Mouse (Mus musculus): Measurements from ENCODE around the gene Rab17. TPM values are rescaled to one million over a fixed set of nuclear protein-coding genes. Genes with fewer than 3 reads are reported as not detected.

Rab17 gene
- total and polyA plus RNA-seq, 3 experiments = not detected

GRCm38 (mm10) chr1:90980638-90981330, 11.3 kb upstream of the Rab17 start:
- DNase-seq (ENCODE audit: low read depth, low spot score) = no peak
- no peaks in the 10 kb centered on the region; a peak in 2 of 4 replicates for H3K27me3 ChIP-seq (ENCODE audit: control insufficient read depth in 1 of 2, insufficient read depth in 2 of 2, low read length in 2 of 2)

GRCm38 (mm10) chr1:90975960-90976359, 6.5 kb upstream of the Rab17 start:
- Histone ChIP-seq H3K4me1 (ENCODE audit: control insufficient read depth in 1 of 2, insufficient read depth in 2 of 2, low read length in 2 of 2) (peaks cover 0 to 4% of the 10 kb centered on the region in 2 experiments; a peak in 2 of 4 replicates), H3K9ac (ENCODE audit: control insufficient read depth, low read depth, low read length, poor library complexity, severe bottlenecking) (no peak overlapping the region), H3K27me3 (ENCODE audit: control insufficient read depth in 1 of 2, insufficient read depth in 2 of 2, low read length in 2 of 2) (no peaks in the 10 kb centered on the region), H3K36me3 (ENCODE audit: control insufficient read depth in 1 of 2, insufficient read depth in 2 of 2, low read length in 2 of 2) (no peaks in the 10 kb centered on the region), H3K27ac (ENCODE audit: control insufficient read depth, low read depth, low read length) (no peak overlapping the region), H3K4me3 (ENCODE audit: control insufficient read depth in 1 of 2, insufficient read depth in 1 of 2, low read depth in 2 of 2, low read length in 2 of 2) (no peak overlapping the region), H3K79me2 (ENCODE audit: control insufficient read depth, insufficient read depth, low read length, poor library complexity) (no peaks in the 10 kb centered on the region), H3K9me3 (replicated peaks; ENCODE audit: insufficient read depth, low read length) (no peaks in the 10 kb centered on the region)
- DNase-seq (ENCODE audit: low read depth, low spot score) = no peak
- no peak for TF ChIP-seq BHLHE40 (IDR thresholded peaks at IDR 0.05; ENCODE audit: borderline replicate concordance, low read depth, low read length)
- TF ChIP-seq ZMIZ1 (IDR thresholded peaks at IDR 0.05; ENCODE audit: low read depth, low read length) = no peak
- TF ChIP-seq RAD21 (IDR thresholded peaks at IDR 0.05; ENCODE audit: low read depth, low read length) = no peak
- TF ChIP-seq MYC (IDR thresholded peaks at IDR 0.05; ENCODE audit: low read depth, low read length) = no peak
- TF ChIP-seq ELF1 (IDR thresholded peaks at IDR 0.05; ENCODE audit: low read depth, low read length) = no peak
- TF ChIP-seq CHD1 (IDR thresholded peaks at IDR 0.05; ENCODE audit: low read depth, low read length) = no peak
- TF ChIP-seq JUND (IDR thresholded peaks at IDR 0.05; ENCODE audit: low read depth, low read length) = no peak
- no peak for TF ChIP-seq MYB (IDR thresholded peaks at IDR 0.05; ENCODE audit: low read depth, low read length)
- TF ChIP-seq EP300 (IDR thresholded peaks at IDR 0.05; ENCODE audit: low read depth in 1 of 2, low read length in 2 of 2) = no peak
- TF ChIP-seq MXI1 (IDR thresholded peaks at IDR 0.05; ENCODE audit: low read depth, low read length) = no peak
- TF ChIP-seq ZNF384 (IDR thresholded peaks at IDR 0.05; ENCODE audit: low read depth, low read length) = no peak
- no peak for TF ChIP-seq TAL1 (IDR thresholded peaks at IDR 0.05; ENCODE audit: low read length)
- no peak for TF ChIP-seq KAT2A (conservative IDR thresholded peaks at IDR 0.05; ENCODE audit: low read depth, low read length)

More at GRCm38 (mm10) chr1:90980638-90981330, 11.3 kb upstream of the Rab17 start:
- H3K27ac ChIP-seq (ENCODE audit: control insufficient read depth, low read depth, low read length) = no peak overlapping the region
- TF ChIP-seq SIN3A (IDR thresholded peaks at IDR 0.05; ENCODE audit: low read length) (no peak), MEF2A (IDR thresholded peaks at IDR 0.05; ENCODE audit: extremely low read depth, insufficient replicate concordance, low read depth, low read length, poor library complexity, severe bottlenecking) (no peak)
- H3K4me3 ChIP-seq (ENCODE audit: control insufficient read depth in 1 of 2, insufficient read depth in 1 of 2, low read depth in 2 of 2, low read length in 2 of 2) = no peak overlapping the region
- no peaks in the 10 kb centered on the region for H3K4me1 ChIP-seq (ENCODE audit: control insufficient read depth in 1 of 2, insufficient read depth in 2 of 2, low read length in 2 of 2)
- no peak overlapping the region for H3K9ac ChIP-seq (ENCODE audit: control insufficient read depth, low read depth, low read length, poor library complexity, severe bottlenecking)
- H3K9me3 ChIP-seq (replicated peaks; ENCODE audit: insufficient read depth, low read length) = no peaks in the 10 kb centered on the region
- H3K36me3 ChIP-seq (ENCODE audit: control insufficient read depth in 1 of 2, insufficient read depth in 2 of 2, low read length in 2 of 2) = no peaks in the 10 kb centered on the region
- H3K79me2 ChIP-seq (ENCODE audit: control insufficient read depth, insufficient read depth, low read length, poor library complexity) = no peaks in the 10 kb centered on the region

All from MEL (cell line).